Mouse (Mus musculus) liver, adult 2 months (tissue): ENCODE data around the gene Zfp954.
"Not testable (repeated sequence)": the region's sequence is repeated elsewhere in the genome, so short reads cannot be mapped to it uniquely, and the experiment has no call there.

Source experiments
- CTCF ChIP-seq: fragments of 200-500 bp; IDR thresholded peaks from 2 replicates; pipeline ENCODE4 v1.5.1; 2011; ENCODE audit warnings: low read depth, low read length, control low read depth
- POLR2A ChIP-seq: fragments of 200-500 bp; IDR thresholded peaks from 2 replicates; pipeline ENCODE4 v1.6.1; 2011; ENCODE audit warnings: low read length, control low read depth; ENCODE audit not compliant: insufficient read depth; ENCODE audit errors: extremely low read depth

- not testable (repeated sequence) for TF ChIP-seq CTCF, POLR2A
Observed at GRCm38 (mm10) chr7:7130491-7131124, 9.3 kb upstream of the Zfp954 start.
